Mouse (Mus musculus) heart, adult 2 months (tissue): ENCODE data around the gene Dkkl1.

Experiments used
- CTCF ChIP-seq: fragments of 200-600 bp; IDR thresholded peaks from 2 replicates; pipeline ENCODE4 v1.8.1; 2022; ENCODE audit warnings: antibody characterized with exemption, mild to moderate bottlenecking, moderate library complexity
- EP300 ChIP-seq: fragments of 200-500 bp; IDR thresholded peaks from 2 replicates; pipeline ENCODE4 v1.6.1; 2011; ENCODE audit warnings: low read depth, low read length, control low read depth; ENCODE audit not compliant: insufficient read depth
- POLR2A ChIP-seq: fragments of 200-500 bp; IDR thresholded peaks from 2 replicates; pipeline ENCODE4 v1.6.1; 2011; ENCODE audit warnings: mild to moderate bottlenecking, low read depth, low read length, control low read depth; ENCODE audit not compliant: insufficient read depth

DNA sequence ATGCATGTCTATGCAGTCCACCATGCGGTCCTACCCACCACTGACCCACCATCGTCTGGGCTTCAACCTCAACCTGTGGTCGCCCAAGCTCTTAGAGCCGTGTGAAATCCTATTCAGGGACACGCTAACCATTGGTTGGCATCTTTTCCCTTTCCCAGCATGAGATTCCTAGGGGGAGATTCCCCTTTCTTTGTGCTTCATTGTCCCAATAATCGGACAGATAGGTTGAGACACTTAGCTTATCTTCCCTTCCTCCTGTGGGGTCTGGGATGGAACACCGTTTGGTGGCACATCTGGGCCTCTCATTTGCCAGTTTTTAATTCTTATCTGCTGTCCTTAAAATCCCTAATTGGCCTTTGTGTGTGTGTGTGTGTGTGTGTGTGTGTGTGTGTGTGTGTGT lies 28.2 kb upstream of the Dkkl1 start:
- TF ChIP-seq CTCF (no peak), EP300 (no peak), POLR2A (no peak)
